Mouse (Mus musculus): ENCODE results near the gene C1qtnf2.
A peak's percentile ranks its signal among the peaks of the same experiment; 100 is the strongest.

C1qtnf2 gene

GRCm38 (mm10) chr11:43484057-43484456 lies 10.0 kb downstream of the C1qtnf2 start:
- no peak for DNase-seq

- no peak for DNase-seq
Observed at GRCm38 (mm10) chr11:43484652-43485051, 10.6 kb downstream of the C1qtnf2 start.

- DNase-seq = no peak
Observed at GRCm38 (mm10) chr11:43485855-43486254, 11.8 kb downstream of the C1qtnf2 start.

GRCm38 (mm10) chr11:43492663-43493062 lies 18.6 kb downstream of the C1qtnf2 start:
- DNase-seq = peak; percentile 54

- peak; percentile 75 for DNase-seq
Observed at GRCm38 (mm10) chr11:43493815-43494409, 19.8 kb downstream of the C1qtnf2 start.

GRCm38 (mm10) chr11:43495037-43495436 lies 21.0 kb downstream of the C1qtnf2 start:
- no peak for DNase-seq

GRCm38 (mm10) chr11:43495532-43495931 lies 21.5 kb downstream of the C1qtnf2 start:
- DNase-seq = no peak

GRCm38 (mm10) chr11:43501256-43501655 lies 27.2 kb downstream of the C1qtnf2 start:
- no peak for DNase-seq

GRCm38 (mm10) chr11:43505188-43505587 lies 31.1 kb downstream of the C1qtnf2 start:
- no peak for DNase-seq

- DNase-seq = no peak
Observed at GRCm38 (mm10) chr11:43507976-43508375, 33.9 kb downstream of the C1qtnf2 start.

GRCm38 (mm10) chr11:43509878-43510277 lies 35.8 kb downstream of the C1qtnf2 start:
- no peak for DNase-seq

GRCm38 (mm10) chr11:43512661-43513190 lies 38.6 kb downstream of the C1qtnf2 start:
- DNase-seq = no peak

- DNase-seq = peak; percentile 65
Observed at GRCm38 (mm10) chr11:43516344-43517021, 42.4 kb downstream of the C1qtnf2 start.

- DNase-seq = peak; percentile 94
Observed at GRCm38 (mm10) chr11:43517641-43518040, 43.6 kb downstream of the C1qtnf2 start.

- no peak for DNase-seq
Observed at GRCm38 (mm10) chr11:43518086-43518485, 44.0 kb downstream of the C1qtnf2 start.

- DNase-seq = peak; percentile 74
Observed at GRCm38 (mm10) chr11:43518821-43519220, 44.7 kb downstream of the C1qtnf2 start.

- no peak for DNase-seq
Observed at GRCm38 (mm10) chr11:43520521-43520920, 46.4 kb downstream of the C1qtnf2 start.

- DNase-seq = no peak
Observed at GRCm38 (mm10) chr11:43528078-43528682, 54.1 kb downstream of the C1qtnf2 start.

GRCm38 (mm10) chr11:43528683-43529499 lies 54.8 kb downstream of the C1qtnf2 start, which contains the start of gene Ccnjl:
TSS of gene Ccnjl (plus strand) at chr11:43528784.
- DNase-seq = peak; percentile 73

- DNase-seq = no peak
Observed at GRCm38 (mm10) chr11:43530043-43530442, 56.0 kb downstream of the C1qtnf2 start.

GRCm38 (mm10) chr11:43531619-43532018 lies 57.5 kb downstream of the C1qtnf2 start:
- DNase-seq = no peak

GRCm38 (mm10) chr11:43537074-43537473 lies 63.0 kb downstream of the C1qtnf2 start:
- DNase-seq = no peak

GRCm38 (mm10) chr11:43539863-43540262 lies 65.8 kb downstream of the C1qtnf2 start:
- no peak for DNase-seq
